Mouse (Mus musculus): ENCODE data around the gene Fam217b. TPM values are rescaled to one million over a fixed set of nuclear protein-coding genes. Genes with fewer than 3 reads are reported as not detected.

The Fam217b gene
- polyA plus RNA-seq, 2 experiments = 0.38 to 0.50 TPM

- Histone ChIP-seq H3K9ac (replicated peaks) (no peak within 1 kb of the TSS), H3K4me1 (replicated peaks; ENCODE audit: control insufficient read depth in 2 of 2, insufficient read depth in 2 of 2, low read length in 1 of 2) (no peaks in the 10 kb centered on the region), H3K4me2 (ENCODE audit: low read depth) (no peak within 1 kb of the TSS), H3K4me3 (ENCODE audit: insufficient read depth in 1 of 2, low read depth in 2 of 2, low read length in 2 of 2) (no peak within 1 kb of the TSS), H3K9me3 (ENCODE audit: control insufficient read depth, low read length) (no peaks in the 10 kb centered on the region), H3K27ac (no peak within 1 kb of the TSS), H3K27me3 (ENCODE audit: control insufficient read depth, insufficient read depth, low read length) (no peaks in the 10 kb centered on the region), H3K36me3 (replicated peaks; ENCODE audit: control insufficient read depth, insufficient read depth, low read depth) (no peaks in the 10 kb centered on the region)
- DNase-seq (ENCODE audit: low read depth in 3 of 3, low spot score in 3 of 3) = no peak
- no peak for ATAC-seq (ENCODE audit: insufficient read depth)
- WGBS (ENCODE audit: insufficient replicate concordance) = 81% methylated on average over 4 of the region's 4 CpGs
- no peak for TF ChIP-seq EP300 (IDR thresholded peaks at IDR 0.05; ENCODE audit: low read depth)
- TF ChIP-seq CTCF (IDR thresholded peaks at IDR 0.05; ENCODE audit: low read depth) = no peak
Observed at GRCm38 (mm10) chr2:178430231-178430630, 15.9 kb downstream of the Fam217b start, which contains the start of gene Cdh26. TSS of gene Cdh26 (plus strand) at chr2:178430531.

GRCm38 (mm10) chr2:178433495-178433894 is 19.2 kb downstream of the Fam217b start:
- Histone ChIP-seq H3K4me1 (replicated peaks; ENCODE audit: control insufficient read depth in 2 of 2, insufficient read depth in 2 of 2, low read length in 1 of 2) (no peaks in the 10 kb centered on the region), H3K9ac (replicated peaks) (no peak overlapping the region), H3K36me3 (replicated peaks; ENCODE audit: control insufficient read depth, insufficient read depth, low read depth) (no peaks in the 10 kb centered on the region), H3K4me2 (ENCODE audit: low read depth) (no peak overlapping the region), H3K9me3 (ENCODE audit: control insufficient read depth, low read length) (no peaks in the 10 kb centered on the region), H3K4me3 (ENCODE audit: insufficient read depth in 1 of 2, low read depth in 2 of 2, low read length in 2 of 2) (no peak overlapping the region), H3K27me3 (ENCODE audit: control insufficient read depth, insufficient read depth, low read length) (no peaks in the 10 kb centered on the region), H3K27ac (no peak overlapping the region)
- WGBS (ENCODE audit: insufficient replicate concordance) = 41% methylated on average over 2 of the region's 2 CpGs
- ATAC-seq (ENCODE audit: insufficient read depth) (no peak), DNase-seq (ENCODE audit: low read depth in 3 of 3, low spot score in 3 of 3) (no peak)
- TF ChIP-seq EP300 (IDR thresholded peaks at IDR 0.05; ENCODE audit: low read depth) = no peak
- TF ChIP-seq CTCF (IDR thresholded peaks at IDR 0.05; ENCODE audit: low read depth) = no peak

GRCm38 (mm10) chr2:178433903-178434302 is 19.6 kb downstream of the Fam217b start:
- no peak overlapping the region for H3K4me2 ChIP-seq (ENCODE audit: low read depth)
- no peak for ATAC-seq (ENCODE audit: insufficient read depth)
- H3K9ac ChIP-seq (replicated peaks) = no peak overlapping the region
- H3K27me3 ChIP-seq (ENCODE audit: control insufficient read depth, insufficient read depth, low read length) = no peaks in the 10 kb centered on the region
- no peaks in the 10 kb centered on the region for H3K9me3 ChIP-seq (ENCODE audit: control insufficient read depth, low read length)
- no peak overlapping the region for H3K27ac ChIP-seq
- no peaks in the 10 kb centered on the region for H3K4me1 ChIP-seq (replicated peaks; ENCODE audit: control insufficient read depth in 2 of 2, insufficient read depth in 2 of 2, low read length in 1 of 2)
- no peaks in the 10 kb centered on the region for H3K36me3 ChIP-seq (replicated peaks; ENCODE audit: control insufficient read depth, insufficient read depth, low read depth)
- H3K4me3 ChIP-seq (ENCODE audit: insufficient read depth in 1 of 2, low read depth in 2 of 2, low read length in 2 of 2) = no peak overlapping the region
- 51% methylated on average over 2 of the region's 2 CpGs for WGBS (ENCODE audit: insufficient replicate concordance)
- DNase-seq (ENCODE audit: low read depth in 3 of 3, low spot score in 3 of 3) = no peak
- no peak for TF ChIP-seq EP300 (IDR thresholded peaks at IDR 0.05; ENCODE audit: low read depth)
- no peak for TF ChIP-seq CTCF (IDR thresholded peaks at IDR 0.05; ENCODE audit: low read depth)

GRCm38 (mm10) chr2:178437311-178437710 is 23.0 kb downstream of the Fam217b start:
- Histone ChIP-seq H3K4me3 (ENCODE audit: insufficient read depth in 1 of 2, low read depth in 2 of 2, low read length in 2 of 2) (no peak overlapping the region), H3K4me1 (replicated peaks; ENCODE audit: control insufficient read depth in 2 of 2, insufficient read depth in 2 of 2, low read length in 1 of 2) (no peaks in the 10 kb centered on the region), H3K9me3 (ENCODE audit: control insufficient read depth, low read length) (no peaks in the 10 kb centered on the region)

GRCm38 (mm10) chr2:178449386-178449785 is 35.1 kb downstream of the Fam217b start:
- TF ChIP-seq CTCF (IDR thresholded peaks at IDR 0.05; ENCODE audit: low read depth) = no peak
- TF ChIP-seq EP300 (IDR thresholded peaks at IDR 0.05; ENCODE audit: low read depth) = no peak
- H3K36me3 ChIP-seq (replicated peaks; ENCODE audit: control insufficient read depth, insufficient read depth, low read depth) = no peaks in the 10 kb centered on the region
- H3K9me3 ChIP-seq (ENCODE audit: control insufficient read depth, low read length) = no peaks in the 10 kb centered on the region
- no peak for ATAC-seq (ENCODE audit: insufficient read depth)
- 63% methylated on average over 4 of the region's 4 CpGs for WGBS (ENCODE audit: insufficient replicate concordance)
- no peak overlapping the region for H3K4me2 ChIP-seq (ENCODE audit: low read depth)
- no peaks in the 10 kb centered on the region for H3K4me1 ChIP-seq (replicated peaks; ENCODE audit: control insufficient read depth in 2 of 2, insufficient read depth in 2 of 2, low read length in 1 of 2)
- DNase-seq (ENCODE audit: low read depth in 3 of 3, low spot score in 3 of 3) = no peak
- no peaks in the 10 kb centered on the region for H3K27me3 ChIP-seq (ENCODE audit: control insufficient read depth, insufficient read depth, low read length)
- H3K4me3 ChIP-seq (ENCODE audit: insufficient read depth in 1 of 2, low read depth in 2 of 2, low read length in 2 of 2) = no peak overlapping the region
- H3K27ac ChIP-seq = no peak overlapping the region
- no peak overlapping the region for H3K9ac ChIP-seq (replicated peaks)

More at GRCm38 (mm10) chr2:178437311-178437710, 23.0 kb downstream of the Fam217b start:
- WGBS (ENCODE audit: insufficient replicate concordance) = 74% methylated on average over 9 of the region's 9 CpGs
- DNase-seq (ENCODE audit: low read depth in 3 of 3, low spot score in 3 of 3) (no peak), ATAC-seq (ENCODE audit: insufficient read depth) (no peak)
- H3K4me2 ChIP-seq (ENCODE audit: low read depth) = no peak overlapping the region
- TF ChIP-seq CTCF (IDR thresholded peaks at IDR 0.05; ENCODE audit: low read depth) (no peak), EP300 (IDR thresholded peaks at IDR 0.05; ENCODE audit: low read depth) (no peak)
- no peaks in the 10 kb centered on the region for H3K36me3 ChIP-seq (replicated peaks; ENCODE audit: control insufficient read depth, insufficient read depth, low read depth)
- H3K27me3 ChIP-seq (ENCODE audit: control insufficient read depth, insufficient read depth, low read length) = no peaks in the 10 kb centered on the region
- no peak overlapping the region for H3K27ac ChIP-seq
- no peak overlapping the region for H3K9ac ChIP-seq (replicated peaks)
